Mouse (Mus musculus) right cerebral cortex, postnatal 25 days (tissue): ENCODE measurements around the gene Mia2.
"Not testable (repeated sequence)": the region's sequence is repeated elsewhere in the genome, so short reads cannot be mapped to it uniquely, and the experiment has no call there.

Experiments used
- DNase-seq: peaks from one replicate; pipeline ENCODE4 v3.0.0; 2022

Gene Mia2

DNA sequence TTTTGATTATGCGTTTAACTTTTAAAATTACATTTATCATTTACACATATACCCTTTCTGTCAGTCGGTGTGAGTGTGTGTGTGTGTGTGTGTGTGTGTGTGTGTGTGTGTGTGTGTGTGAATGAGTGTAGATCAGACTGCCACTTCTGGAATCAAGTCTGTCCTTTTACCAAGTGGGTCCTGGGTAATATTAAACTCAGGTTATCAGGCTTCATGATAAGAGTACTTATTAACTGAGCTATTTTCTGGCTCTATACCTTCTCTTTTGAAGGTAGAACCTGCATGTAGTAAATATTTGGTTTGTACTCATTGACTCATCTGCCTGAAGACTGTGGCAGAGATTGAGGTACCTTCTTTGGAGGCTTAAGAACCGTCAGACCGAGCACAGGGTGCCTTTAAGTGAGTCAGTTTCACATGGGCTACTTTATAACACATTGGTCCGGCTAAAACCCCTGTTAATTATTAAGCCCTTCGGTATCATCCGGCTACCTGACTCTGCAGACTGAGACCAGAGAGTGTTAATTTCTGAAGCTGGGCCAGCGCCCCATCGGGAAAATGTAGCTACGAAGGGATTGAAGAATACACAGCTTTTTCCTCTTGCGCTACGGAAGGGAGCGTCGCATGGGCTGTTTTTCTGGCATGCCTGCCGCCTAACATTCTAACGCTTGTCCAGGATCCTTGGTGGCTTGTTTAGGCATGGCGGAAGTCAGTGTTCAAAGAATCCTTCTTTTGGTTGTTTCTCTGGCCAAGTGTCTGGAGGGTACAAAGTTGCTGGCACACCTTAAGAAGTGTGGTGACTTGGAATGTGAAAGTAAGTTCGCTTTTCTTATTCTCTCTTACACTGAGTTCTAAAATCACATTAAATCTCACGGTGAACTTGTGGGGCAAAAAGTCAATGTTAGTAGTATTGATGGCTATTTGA lies at the start of gene Mia2:
TSS of gene Mia2 (plus strand) at position 696 of the 922 bp plus-strand sequence.
- DNase-seq: no peak

GRCm38 (mm10) chr12:59052470-59052869 lies 43.1 kb upstream of the Mia2 start:
- no peak for DNase-seq

DNA sequence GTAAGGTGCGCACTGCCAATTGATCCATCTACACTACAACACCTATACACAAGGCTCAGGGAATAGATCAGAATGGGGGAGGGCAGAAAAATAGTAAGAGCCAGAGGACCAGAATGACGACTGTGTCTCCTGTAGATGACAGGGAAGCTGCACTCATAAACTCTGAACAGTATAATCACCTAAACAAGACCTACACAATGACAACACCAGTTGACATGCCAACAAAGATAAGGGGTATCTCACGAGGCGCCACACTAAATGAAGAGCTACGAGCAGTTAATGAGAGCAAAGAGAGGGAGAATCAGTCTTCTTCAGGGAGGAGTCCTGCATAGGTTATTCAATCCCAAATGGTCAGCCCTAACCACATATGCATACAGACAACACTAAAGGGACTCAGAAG lies 42.4 kb upstream of the Mia2 start:
- no peak for DNase-seq

DNA sequence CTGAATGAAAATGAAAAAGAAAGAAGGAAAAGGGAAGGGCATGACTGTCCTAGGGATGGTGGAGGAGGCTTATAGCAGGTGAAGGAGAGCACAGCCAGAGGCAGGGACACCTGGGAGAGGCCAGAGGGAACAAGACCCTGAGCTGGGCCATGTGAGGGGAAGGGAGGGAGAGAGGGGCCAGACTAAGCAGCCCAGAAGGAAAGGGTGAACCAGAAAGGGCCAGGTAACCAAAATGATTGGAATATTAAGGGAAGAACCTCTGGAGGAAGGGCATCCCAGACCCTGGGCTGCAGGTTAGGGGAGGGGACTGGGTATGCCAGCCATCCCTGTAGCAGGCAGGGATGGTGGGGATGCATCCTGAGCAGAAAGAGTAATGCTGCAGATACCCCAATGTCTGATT lies 41.6 kb upstream of the Mia2 start:
- DNase-seq: no peak

DNA sequence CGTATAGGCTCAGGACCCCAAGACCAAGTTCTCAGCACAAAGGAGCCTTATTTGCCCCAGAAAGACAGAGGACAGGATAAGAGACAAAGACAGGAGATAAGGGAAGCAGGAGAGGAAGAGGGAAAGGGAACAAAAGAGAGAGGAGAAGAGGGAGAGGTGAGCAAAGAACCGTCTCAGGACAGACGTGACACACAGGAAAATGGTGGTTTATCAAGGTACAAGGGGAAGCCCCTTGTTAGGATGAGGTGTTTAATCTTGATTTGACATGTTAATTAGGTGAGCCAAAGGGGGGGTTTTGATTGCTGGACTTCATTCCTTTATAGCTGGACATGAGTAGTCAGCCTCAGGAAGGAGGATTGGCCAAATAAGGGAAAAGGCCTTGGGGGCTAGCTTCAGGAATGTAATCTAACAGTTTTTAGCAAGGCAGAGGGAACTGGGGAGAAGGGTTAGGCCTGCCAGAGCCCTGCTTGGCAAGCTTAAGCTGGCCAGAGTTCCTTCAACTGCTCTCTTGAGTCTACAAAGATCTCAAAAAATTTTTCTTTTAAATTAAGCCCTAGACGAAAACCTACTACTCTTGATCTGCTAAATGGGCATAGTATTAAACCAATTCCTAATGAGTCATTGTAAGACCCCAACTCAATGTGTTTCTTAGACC lies 40.3 kb upstream of the Mia2 start:
- no peak for DNase-seq

GRCm38 (mm10) chr12:59056222-59056621 lies 39.4 kb upstream of the Mia2 start:
- DNase-seq: no peak

DNA sequence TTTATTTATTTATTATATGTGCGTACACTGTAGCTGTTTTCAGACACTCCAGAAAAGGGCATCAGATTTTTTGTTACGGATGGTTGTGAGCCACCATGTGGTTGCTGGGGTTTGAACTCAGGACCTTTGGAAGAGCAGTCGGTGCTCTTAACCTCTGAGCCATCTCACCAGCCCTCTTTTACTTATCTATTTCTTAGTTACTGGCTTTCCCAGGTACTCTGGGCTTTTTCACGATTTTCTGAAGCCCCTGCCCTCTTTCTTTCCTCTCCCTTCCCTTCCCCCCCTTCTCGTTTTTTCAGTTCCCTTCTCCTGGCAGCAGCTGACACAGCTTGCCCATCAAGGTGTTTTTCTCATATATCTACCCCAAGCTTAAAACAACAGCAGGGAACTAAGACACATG lies 37.4 kb upstream of the Mia2 start:
- not testable (repeated sequence) for DNase-seq

GRCm38 (mm10) chr12:59060322-59060721 lies 35.3 kb upstream of the Mia2 start:
- DNase-seq: no peak

DNA sequence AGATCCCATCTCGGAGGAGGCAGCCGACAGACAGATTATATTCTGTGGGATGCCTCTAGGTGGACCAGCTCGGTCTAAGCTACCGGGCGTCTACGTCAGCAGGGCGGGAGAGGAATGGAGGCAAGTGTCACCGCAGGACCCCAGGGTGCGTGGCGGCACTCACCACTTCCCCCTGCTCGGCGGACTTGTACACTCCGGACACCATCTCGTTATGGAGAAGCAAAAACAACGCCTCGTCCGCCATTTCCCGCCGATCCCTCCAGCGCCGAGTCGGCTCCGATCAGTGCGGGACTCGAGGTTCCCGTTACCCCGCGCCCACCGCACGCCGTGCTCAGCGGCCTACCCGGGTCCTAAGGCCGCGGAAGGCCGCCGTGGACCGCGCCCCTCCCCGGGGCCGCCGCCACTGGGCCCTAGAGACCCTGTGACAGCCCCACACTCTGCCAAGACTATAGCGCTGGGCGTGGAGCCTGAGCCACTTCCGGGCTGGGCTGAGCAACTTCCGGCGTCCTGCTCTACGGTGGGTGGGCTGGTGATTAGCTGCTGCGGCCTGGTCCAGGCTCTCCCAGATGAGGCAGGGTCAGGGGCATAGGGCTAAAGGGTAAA lies 34.5 kb upstream of the Mia2 start, which contains the start of gene Trappc6b:
TSS of gene Trappc6b (minus strand) at position 480 of the 603 bp plus-strand sequence.
- peak; percentile 81 for DNase-seq

GRCm38 (mm10) chr12:59064837-59065236 lies 30.8 kb upstream of the Mia2 start:
- DNase-seq: no peak

GRCm38 (mm10) chr12:59065776-59066175 lies 29.8 kb upstream of the Mia2 start:
- DNase-seq: no peak

DNA sequence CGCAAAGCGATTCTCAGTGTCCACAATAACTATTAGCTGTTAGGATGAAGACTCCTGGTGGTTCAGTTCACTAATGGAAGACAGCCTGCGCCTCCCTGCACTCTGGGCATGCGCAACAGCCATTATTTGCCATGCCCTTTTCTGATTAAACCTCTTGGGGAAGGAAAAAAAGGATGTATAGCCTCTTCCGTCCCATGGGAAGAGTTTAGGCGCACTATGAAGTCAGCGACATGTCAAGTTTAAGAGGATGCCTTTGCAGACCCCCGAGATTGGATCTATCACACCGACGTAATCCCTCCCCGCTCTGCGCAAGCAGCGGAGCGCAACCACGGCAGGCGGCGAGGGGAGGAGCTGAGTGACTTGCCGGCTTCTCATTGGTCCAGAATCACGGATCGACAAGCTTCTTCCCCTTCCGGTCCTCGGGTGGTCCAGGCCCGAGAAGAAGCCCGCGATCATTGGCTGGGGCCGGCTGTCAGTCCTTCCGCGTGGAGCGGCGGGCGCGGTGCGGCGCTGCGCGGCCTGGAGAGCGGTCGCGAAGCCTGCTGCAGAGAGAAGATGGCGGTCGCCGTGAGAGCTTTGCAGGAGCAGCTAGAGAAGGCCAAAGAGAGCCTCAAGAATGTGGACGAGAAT lies 29.0 kb upstream of the Mia2 start, which contains the start of gene Pnn:
TSS of gene Pnn (plus strand) at position 437 of the 630 bp plus-strand sequence.
- peak; percentile 99 for DNase-seq

- no peak for DNase-seq
Observed at GRCm38 (mm10) chr12:59067095-59067494, 28.5 kb upstream of the Mia2 start.

GRCm38 (mm10) chr12:59068791-59069190 lies 26.8 kb upstream of the Mia2 start:
- DNase-seq: no peak

DNA sequence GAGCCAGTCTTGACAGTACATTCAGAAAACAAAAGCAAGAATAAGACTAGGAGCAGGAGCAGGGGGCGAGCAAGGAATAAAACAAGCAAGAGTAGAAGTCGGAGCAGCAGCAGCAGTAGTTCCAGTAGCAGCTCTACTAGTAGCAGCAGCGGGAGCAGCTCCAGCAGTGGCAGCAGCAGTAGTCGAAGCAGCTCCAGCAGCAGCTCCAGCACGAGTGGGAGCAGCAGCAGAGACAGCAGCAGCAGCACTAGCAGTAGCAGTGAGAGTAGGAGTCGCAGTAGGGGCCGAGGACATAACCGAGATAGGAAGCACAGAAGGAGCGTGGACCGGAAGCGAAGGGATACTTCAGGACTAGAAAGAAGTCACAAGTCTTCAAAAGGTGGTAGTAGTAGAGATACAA lies 23.3 kb upstream of the Mia2 start:
- DNase-seq: peak; percentile 22

- DNase-seq: no peak
Observed at GRCm38 (mm10) chr12:59074052-59074451, 21.5 kb upstream of the Mia2 start.

DNA sequence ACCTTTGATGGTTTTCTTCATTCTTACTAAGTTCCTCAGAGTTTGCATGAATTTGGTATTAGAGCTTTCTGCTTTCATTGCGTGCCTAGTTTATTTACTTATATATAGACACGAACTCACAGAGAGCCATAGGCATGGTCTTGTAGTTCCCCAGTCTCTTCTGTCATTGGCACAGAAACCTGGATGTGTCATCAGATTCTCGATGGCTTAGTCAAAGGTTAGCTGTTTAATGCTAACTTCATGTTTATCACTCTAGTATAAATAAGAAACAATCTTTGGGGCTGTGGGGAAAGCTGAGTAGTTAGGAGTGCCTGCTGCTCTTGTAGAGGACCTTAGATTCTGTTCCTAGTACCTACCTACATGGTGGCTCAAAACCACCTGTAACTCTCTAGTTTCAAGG lies 18.6 kb upstream of the Mia2 start:
- no peak for DNase-seq

DNA sequence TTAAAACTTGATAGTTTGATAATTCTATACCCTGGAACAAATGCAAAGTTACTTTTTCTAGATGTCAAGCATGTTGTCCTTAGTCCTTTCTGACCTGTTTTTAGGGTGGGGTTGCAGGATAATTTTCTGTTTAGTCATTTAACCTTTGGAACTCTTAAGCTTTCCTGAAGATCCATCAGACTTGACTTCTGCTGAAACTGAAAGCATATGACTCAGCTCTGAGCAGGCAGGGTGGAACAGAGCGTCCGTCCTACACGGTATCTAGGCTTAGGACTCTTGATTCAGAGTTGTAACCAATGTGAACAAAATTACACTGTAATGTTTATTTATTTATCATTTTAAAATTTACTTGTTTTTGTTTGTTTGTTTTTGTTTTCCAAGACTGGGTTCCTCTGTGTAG lies 17.7 kb upstream of the Mia2 start:
- no peak for DNase-seq

DNA sequence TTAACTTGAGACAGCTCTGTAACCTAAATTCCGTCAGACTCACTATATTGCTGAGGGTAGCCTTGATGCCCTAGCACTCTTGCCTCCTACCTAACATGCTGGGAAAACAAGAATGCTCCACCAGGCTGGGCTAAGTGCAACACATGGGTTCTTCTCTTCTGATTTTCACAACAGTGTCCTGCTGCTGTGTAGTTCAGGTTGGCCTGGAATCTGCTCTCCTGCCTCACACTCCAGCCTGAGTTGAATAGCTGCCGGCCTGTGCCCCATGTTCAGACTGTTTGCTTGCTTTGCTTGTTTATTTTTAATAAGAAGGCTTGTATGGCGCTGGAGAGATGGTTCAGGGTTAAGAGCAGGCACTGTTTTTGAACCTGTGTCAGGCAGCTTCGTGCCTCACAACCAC lies 15.1 kb upstream of the Mia2 start:
- no peak for DNase-seq

DNA sequence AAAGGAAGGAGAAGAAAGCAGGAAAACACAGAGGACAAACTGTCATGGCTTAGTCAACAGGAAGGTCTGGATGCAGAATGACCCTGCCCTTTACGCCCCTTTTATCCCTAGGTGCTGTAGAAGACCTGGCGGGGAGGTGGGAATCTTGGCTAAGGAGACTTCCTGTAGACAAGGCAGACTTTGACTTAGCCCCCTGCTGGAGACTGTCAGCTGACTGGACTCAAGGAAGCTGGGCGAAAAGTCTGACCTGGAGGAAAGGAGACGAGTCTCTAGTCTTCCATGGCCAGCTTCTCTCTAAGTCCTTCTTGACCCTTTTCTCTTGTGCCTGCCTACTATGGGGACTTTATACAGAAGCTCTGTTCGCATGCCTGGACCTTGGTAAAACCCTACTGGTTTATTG lies 11.2 kb upstream of the Mia2 start:
- DNase-seq: no peak

GRCm38 (mm10) chr12:59086171-59086570 lies 9.4 kb upstream of the Mia2 start:
- no peak for DNase-seq

DNA sequence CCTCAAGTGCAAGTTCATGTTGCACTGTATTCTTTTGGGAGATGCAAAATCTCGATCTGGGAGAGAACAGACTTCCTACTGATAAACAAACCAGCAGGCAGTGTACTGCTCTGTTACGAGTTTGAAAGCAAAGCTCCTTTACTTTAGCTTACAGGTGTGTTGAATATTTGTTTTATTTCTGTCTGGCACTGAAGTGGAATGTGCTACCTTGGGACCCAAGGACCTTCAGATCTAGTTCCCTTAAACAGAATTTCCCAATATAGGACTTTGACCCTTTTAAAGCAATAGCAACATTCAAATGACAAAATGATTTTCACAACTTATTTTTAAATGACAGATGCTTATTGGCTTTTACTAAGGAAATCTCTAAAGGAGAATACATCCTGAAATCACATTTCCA lies 2.1 kb upstream of the Mia2 start:
- no peak for DNase-seq

DNA sequence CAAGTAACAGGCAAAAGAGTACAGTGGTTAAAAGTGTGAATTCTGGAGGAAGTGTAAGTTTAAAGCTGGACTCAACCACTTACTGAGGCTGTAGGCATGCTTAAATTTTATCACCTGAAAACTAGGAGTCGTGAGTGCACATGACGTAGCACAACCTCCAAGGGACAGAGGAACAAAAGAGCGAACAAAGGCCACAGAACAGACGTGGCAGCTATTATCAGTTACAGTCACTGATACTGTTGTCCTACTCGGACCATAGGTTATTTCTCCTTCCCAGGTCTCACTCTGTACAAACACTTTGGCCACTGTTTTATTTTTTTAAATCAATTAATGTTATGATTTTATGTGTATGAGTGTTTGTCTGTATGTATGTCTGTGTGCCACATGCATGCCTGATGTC lies 9.2 kb downstream of the Mia2 start:
- no peak for DNase-seq
